Mouse (Mus musculus): ENCODE measurements around the gene Zfp804a.

Zfp804a gene

GRCm38 (mm10) chr2:82053185-82053891, at the start of gene Zfp804a:
Gene Zfp804a (plus strand): TSS chr2:82053222.
- DNase-seq (ENCODE audit: low spot score) = no peak

- DNase-seq (ENCODE audit: low spot score) = no peak
These were observed 1.4 kb upstream of the Zfp804a start for GRCm38 (mm10) chr2:82051635-82052034.

GRCm38 (mm10) chr2:82052338-82053184, 461 bp upstream of the Zfp804a start:
- no peak for DNase-seq (ENCODE audit: low spot score)

GRCm38 (mm10) chr2:82054446-82054845, 1.4 kb downstream of the Zfp804a start:
- DNase-seq (ENCODE audit: low spot score) = no peak

- DNase-seq (ENCODE audit: low spot score) = no peak
These were observed 11.6 kb downstream of the Zfp804a start for GRCm38 (mm10) chr2:82064671-82065070.

GRCm38 (mm10) chr2:82067912-82068311, 14.9 kb downstream of the Zfp804a start:
- DNase-seq (ENCODE audit: low spot score) = no peak

- no peak for DNase-seq (ENCODE audit: low spot score)
These were observed 16.1 kb downstream of the Zfp804a start for GRCm38 (mm10) chr2:82069172-82069571.

GRCm38 (mm10) chr2:82076883-82077282, 23.9 kb downstream of the Zfp804a start:
- DNase-seq (ENCODE audit: low spot score) = no peak

- no peak for DNase-seq (ENCODE audit: low spot score)
These were observed 25.4 kb downstream of the Zfp804a start for GRCm38 (mm10) chr2:82078287-82078994.

GRCm38 (mm10) chr2:82080678-82081077, 27.7 kb downstream of the Zfp804a start:
- no peak for DNase-seq (ENCODE audit: low spot score)

- DNase-seq (ENCODE audit: low spot score) = no peak
These were observed 60.1 kb downstream of the Zfp804a start for GRCm38 (mm10) chr2:82113148-82113547.

- DNase-seq (ENCODE audit: low spot score) = no peak
These were observed 60.6 kb downstream of the Zfp804a start for GRCm38 (mm10) chr2:82113650-82114049.

GRCm38 (mm10) chr2:82119577-82119976, 66.6 kb downstream of the Zfp804a start:
- DNase-seq (ENCODE audit: low spot score) = no peak

GRCm38 (mm10) chr2:82178693-82179092, 125.7 kb downstream of the Zfp804a start:
- peak; percentile 52 for DNase-seq (ENCODE audit: low spot score)

- DNase-seq (ENCODE audit: low spot score) = no peak
These were observed 128.0 kb downstream of the Zfp804a start for GRCm38 (mm10) chr2:82181010-82181409.

GRCm38 (mm10) chr2:82199901-82200300, 146.9 kb downstream of the Zfp804a start:
- no peak for DNase-seq (ENCODE audit: low spot score)

- no peak for DNase-seq (ENCODE audit: low spot score)
These were observed 147.6 kb downstream of the Zfp804a start for GRCm38 (mm10) chr2:82200616-82201015.

- DNase-seq (ENCODE audit: low spot score) = no peak
These were observed 157.6 kb downstream of the Zfp804a start for GRCm38 (mm10) chr2:82210605-82211004.

GRCm38 (mm10) chr2:82211972-82212371, 158.9 kb downstream of the Zfp804a start:
- DNase-seq (ENCODE audit: low spot score) = no peak

GRCm38 (mm10) chr2:82217873-82218272, 164.9 kb downstream of the Zfp804a start:
- DNase-seq (ENCODE audit: low spot score) = no peak

- DNase-seq (ENCODE audit: low spot score) = no peak
These were observed 193.0 kb downstream of the Zfp804a start for GRCm38 (mm10) chr2:82246020-82246419.

- DNase-seq (ENCODE audit: low spot score) = no peak
These were observed 194.0 kb downstream of the Zfp804a start for GRCm38 (mm10) chr2:82246902-82247522.

All from urinary bladder, postnatal 14 days (tissue).